Comparison of ENCODE assay signal across 7 mouse cellular contexts in the genomic region with DNA sequence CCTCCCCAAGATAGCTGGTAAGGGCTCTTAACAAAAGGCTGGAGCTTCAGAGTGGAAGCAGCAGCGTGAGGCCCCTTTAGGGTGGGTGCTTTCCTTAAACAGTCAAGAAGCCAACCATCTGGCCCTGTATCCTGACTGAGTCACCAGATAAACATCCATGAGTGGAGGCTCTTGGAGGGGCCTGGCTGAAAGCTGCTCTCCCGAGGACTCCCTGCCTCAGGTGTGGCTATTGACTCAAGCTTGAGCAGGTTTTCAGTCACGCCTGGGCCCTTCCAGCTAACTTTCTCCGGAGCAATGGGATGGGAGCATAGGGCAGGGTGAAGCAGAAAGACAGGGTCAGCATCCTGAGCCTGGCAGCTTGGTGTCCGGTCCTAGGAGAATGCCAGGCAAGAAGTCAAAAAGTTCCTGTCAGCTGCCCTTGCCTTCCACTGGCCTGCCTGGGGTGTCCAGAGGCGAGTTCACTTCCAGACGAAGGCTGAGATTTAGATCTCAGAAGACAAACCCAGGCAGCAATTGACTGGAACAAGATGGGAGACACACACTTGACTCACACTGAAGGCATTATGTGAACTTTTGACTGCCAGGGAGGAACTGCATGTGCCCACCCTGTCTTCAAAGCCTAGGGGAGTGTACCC. TPM values are rescaled to one million over a fixed set of nuclear protein-coding genes. Genes with fewer than 3 reads are reported as not detected.
DNase-seq lines count a peak whose midpoint lies in the region; ATAC-seq and TF ChIP-seq lines count a peak whose summit lies in the region.

No protein-coding gene starts in this region.

- H3K27me3 ChIP-seq in kidney, adult 2 months (replicated peaks; ENCODE audit: control insufficient read depth, insufficient read depth, low read length) = no peaks in the 10 kb centered on the region
- 0 out of 2 replicates have a peak, but pooled peaks cover 16% of the 10 kb centered on the region for H3K27me3 ChIP-seq in embryonic facial prominence, embryonic 10.5 days (replicated peaks; ENCODE audit: low read depth, poor library complexity, severe bottlenecking)
- no peaks in the 10 kb centered on the region for H3K27me3 ChIP-seq in limb, embryonic 14.5 days (ENCODE audit: control insufficient read depth, insufficient read depth, low read length)
- no peaks in the 10 kb centered on the region for H3K27me3 ChIP-seq in small intestine, adult 2 months (ENCODE audit: control insufficient read depth, insufficient read depth, low read length)

- 65% methylated on average over 7 of the region's 7 CpGs for WGBS in kidney, adult 2 months
- WGBS in embryonic facial prominence, embryonic 10.5 days = 66% methylated on average over 7 of the region's 7 CpGs
- 47% methylated on average over 7 of the region's 7 CpGs for WGBS in limb, embryonic 14.5 days
- WGBS in small intestine, adult 2 months = 47% methylated on average over 7 of the region's 7 CpGs

- no peaks in the 10 kb centered on the region for H3K9me3 ChIP-seq in embryonic facial prominence, embryonic 10.5 days
- no peaks in the 10 kb centered on the region for H3K9me3 ChIP-seq in limb, embryonic 14.5 days (ENCODE audit: control insufficient read depth, low read length)

- no peaks in the 10 kb centered on the region for H3K36me3 ChIP-seq in kidney, adult 2 months (ENCODE audit: control insufficient read depth, insufficient read depth, low read length)
- peaks cover 4% of the 10 kb centered on the region; the same call in 1 of the 2 replicates for H3K36me3 ChIP-seq in embryonic facial prominence, embryonic 10.5 days (replicated peaks)
- no peaks in the 10 kb centered on the region for H3K36me3 ChIP-seq in limb, embryonic 14.5 days (ENCODE audit: control insufficient read depth, insufficient read depth, low read length)
- no peaks in the 10 kb centered on the region for H3K36me3 ChIP-seq in small intestine, adult 2 months (ENCODE audit: control insufficient read depth, insufficient read depth, low read length)

- no peaks in the 10 kb centered on the region for H3K4me1 ChIP-seq in kidney, adult 2 months (ENCODE audit: control insufficient read depth, insufficient read depth, low read length)
- H3K4me1 ChIP-seq in embryonic facial prominence, embryonic 10.5 days = peaks cover 76% of the 10 kb centered on the region
- H3K4me1 ChIP-seq in limb, embryonic 14.5 days (ENCODE audit: control insufficient read depth, insufficient read depth, low read length) = peaks cover 30% of the 10 kb centered on the region
- peaks cover 10% of the 10 kb centered on the region for H3K4me1 ChIP-seq in small intestine, adult 2 months (ENCODE audit: control insufficient read depth, insufficient read depth, insufficient read length, low read length)

- no peak overlapping the region for H3K4me2 ChIP-seq in limb, embryonic 14.5 days (replicated peaks; ENCODE audit: low read depth, low read length, severe bottlenecking)

- peak; percentile 40 for DNase-seq in kidney, postnatal 10 days
- DNase-seq in kidney, adult 2 months = no peak
- no peak for DNase-seq in embryonic facial prominence, embryonic 10.5 days (ENCODE audit: low spot score)
- DNase-seq in limb, embryonic 14.5 days (ENCODE audit: low spot score) = peak; percentile 92
- DNase-seq in layer of hippocampus, postnatal 25 days (ENCODE audit: extremely low spot score in 1 of 2, low spot score in 1 of 2) = no peak
- no peak for DNase-seq in embryo, embryonic 9.5 days (ENCODE audit: extremely low spot score)

- TF ChIP-seq POLR2A in kidney, adult 2 months (IDR thresholded peaks at IDR 0.05; ENCODE audit: low read depth, low read length) = no peak
- TF ChIP-seq POLR2A in limb, embryonic 14.5 days (IDR thresholded peaks at IDR 0.05; ENCODE audit: borderline replicate concordance, extremely low read depth, insufficient read depth, insufficient read length) = no peak
- TF ChIP-seq POLR2A in small intestine, adult 2 months (IDR thresholded peaks at IDR 0.05; ENCODE audit: low read depth, low read length) = no peak

- no peak for TF ChIP-seq CTCF in kidney, adult 2 months (conservative IDR thresholded peaks at IDR 0.05; ENCODE audit: insufficient read depth, insufficient read length, low read depth, low read length)
- TF ChIP-seq CTCF in small intestine, adult 2 months (IDR thresholded peaks at IDR 0.05; ENCODE audit: extremely low read depth, insufficient read length, insufficient replicate concordance, low read depth, low read length) = no peak

- ATAC-seq in limb, embryonic 14.5 days (ENCODE audit: low FRiP score, low read depth) = peak; percentile 66

- H3K9ac ChIP-seq in limb, embryonic 14.5 days (ENCODE audit: low read depth, low read length, severe bottlenecking) = no peak overlapping the region

- H3K27ac ChIP-seq in kidney, adult 2 months (ENCODE audit: insufficient read depth, low read depth, low read length) = no peak overlapping the region
- H3K27ac ChIP-seq in embryonic facial prominence, embryonic 10.5 days (replicated peaks) = peak overlapping the region; percentile 71
- peak overlapping the region; percentile 70 for H3K27ac ChIP-seq in limb, embryonic 14.5 days (replicated peaks; ENCODE audit: low read depth, low read length)
- peak overlapping the region; percentile 45 for H3K27ac ChIP-seq in small intestine, adult 2 months (ENCODE audit: insufficient read depth, low read depth, low read length)

- no peak overlapping the region for H3K4me3 ChIP-seq in kidney, adult 2 months (ENCODE audit: insufficient read depth, low read depth, low read length)
- no peak overlapping the region for H3K4me3 ChIP-seq in embryonic facial prominence, embryonic 10.5 days
- no peak overlapping the region for H3K4me3 ChIP-seq in limb, embryonic 14.5 days (replicated peaks; ENCODE audit: low read length)
- no peak overlapping the region for H3K4me3 ChIP-seq in small intestine, adult 2 months (ENCODE audit: low read depth, low read length)

RNA-seq across cellular contexts. Expression of a gene that starts 30.4 kb away (rescaled TPM):
- polyA plus RNA-seq in kidney, adult 2 months (2012; rRNA removed) = 10.4 and 10.5 TPM in 2 replicates
- polyA plus RNA-seq in embryonic facial prominence, embryonic 10.5 days (2016; fragmentation: Nextera tagmentation; extraction: Ambion mirVana) = 7.9 and 8.1 TPM in 2 replicates
- polyA plus RNA-seq in limb, embryonic 14.5 days (2012; rRNA removed) = 14.4 and 21.3 TPM in 2 replicates
- polyA plus RNA-seq in limb, embryonic 14.5 days (2014; fragmentation: Nextera tagmentation; extraction: Ambion mirVana) = 9.7 and 11.8 TPM in 2 replicates
- polyA plus RNA-seq in small intestine, adult 2 months (2012; rRNA removed) = 7.5 and 31.2 TPM in 2 replicates
- 10 to 100 TPM; 60.7 to 69.3 TPM for total RNA-seq in layer of hippocampus, postnatal 25 days (2021)

Comparison
In these comparisons a context has a peak if more than half of its experiments do, and no peak if none do; other contexts are left out.
1. DNase-seq: peak in kidney, postnatal 10 days (single experiment) and limb, embryonic 14.5 days (single experiment); none in kidney, adult 2 months (single experiment), embryonic facial prominence, embryonic 10.5 days (single experiment), layer of hippocampus, postnatal 25 days (0 of 2) and embryo, embryonic 9.5 days (single experiment).